Mouse (Mus musculus) G1E-ER4 (cell line): ENCODE measurements around the gene Heg1. TPM values are rescaled to one million over a fixed set of nuclear protein-coding genes. Genes with fewer than 3 reads are reported as not detected.

ENCODE experiments used
- GATA1 ChIP-seq: IDR thresholded peaks from one replicate; pipeline ENCODE4 v1.8.0; 2012; ENCODE audit warnings: low read length, inconsistent platforms
- polyA plus RNA-seq: library from polyadenylated mRNA; stranded (reverse); fragments of >175 nt; gene quantifications from 2 replicates; pipeline ENCODE4 v1.2.3, GENCODE M21; 2012

Gene Heg1
- polyA plus RNA-seq, 1 experiment: 2.7 TPM

DNA sequence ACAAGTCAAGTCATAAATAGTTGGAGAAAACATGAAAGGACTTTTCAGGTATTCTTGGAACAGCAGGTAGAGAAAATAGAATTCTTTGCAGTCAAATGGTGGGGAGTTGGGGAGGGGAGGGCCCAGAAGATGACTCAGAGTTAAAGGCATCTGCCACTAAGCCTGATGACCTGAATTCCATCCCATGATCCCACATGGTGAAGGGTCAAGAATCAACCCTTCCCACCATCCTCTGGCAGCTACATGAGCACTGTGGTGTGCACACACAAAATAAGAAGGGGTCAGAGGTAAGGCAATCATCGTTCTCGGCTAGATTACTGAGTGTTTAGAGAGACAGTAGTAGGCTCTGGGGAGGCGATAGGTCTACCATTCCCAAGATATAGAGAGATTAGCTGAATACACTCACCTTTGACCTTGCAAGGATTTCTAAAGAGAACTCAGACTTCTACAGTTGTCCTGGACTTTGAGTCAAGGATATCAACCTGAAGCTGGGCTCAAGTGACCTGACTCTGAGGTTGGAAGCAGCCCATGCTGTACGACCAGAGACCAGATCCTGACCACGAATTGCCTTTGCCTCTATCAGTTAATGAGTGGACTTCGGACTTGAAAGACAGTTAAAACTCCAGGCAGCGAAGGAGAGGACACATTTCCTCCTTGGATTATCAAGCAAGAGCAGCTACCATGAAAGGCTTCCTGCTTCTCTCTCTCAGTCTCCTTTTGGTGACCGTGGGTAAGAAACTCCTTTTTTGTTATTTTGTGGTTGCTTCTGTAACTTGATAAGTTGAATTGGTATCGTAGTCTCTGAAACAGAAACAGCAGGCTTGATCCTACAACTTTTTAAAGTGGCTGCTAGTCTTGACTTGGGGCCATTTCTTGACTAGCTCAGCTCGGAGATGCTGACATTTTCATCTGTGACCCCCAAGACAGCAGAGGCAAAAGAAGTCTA is 109.9 kb downstream of the Heg1 start, which contains the start of gene Muc13:
TSS of gene Muc13 (plus strand) at position 192 of the 946 bp plus-strand sequence.
- no peak for TF ChIP-seq GATA1

DNA sequence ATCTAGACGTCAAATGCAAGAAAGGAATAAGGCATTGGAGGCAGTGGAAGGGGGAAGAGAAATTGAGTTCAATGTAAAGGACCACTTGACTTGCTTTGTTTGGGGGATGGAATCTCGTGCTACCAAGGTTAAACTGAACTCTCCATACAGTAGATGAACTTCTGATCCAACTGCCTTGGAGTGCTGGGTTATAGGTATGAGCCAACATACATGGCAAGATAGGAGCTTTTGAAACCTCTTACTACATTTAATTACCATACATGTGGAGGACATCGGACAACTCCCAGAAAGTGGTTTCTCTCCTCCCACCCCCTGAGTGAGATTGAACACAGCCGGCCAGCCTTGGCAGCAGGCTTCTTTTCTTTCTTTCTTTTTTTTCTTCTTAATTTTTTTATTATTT is 110.9 kb downstream of the Heg1 start:
- TF ChIP-seq GATA1: no peak

DNA sequence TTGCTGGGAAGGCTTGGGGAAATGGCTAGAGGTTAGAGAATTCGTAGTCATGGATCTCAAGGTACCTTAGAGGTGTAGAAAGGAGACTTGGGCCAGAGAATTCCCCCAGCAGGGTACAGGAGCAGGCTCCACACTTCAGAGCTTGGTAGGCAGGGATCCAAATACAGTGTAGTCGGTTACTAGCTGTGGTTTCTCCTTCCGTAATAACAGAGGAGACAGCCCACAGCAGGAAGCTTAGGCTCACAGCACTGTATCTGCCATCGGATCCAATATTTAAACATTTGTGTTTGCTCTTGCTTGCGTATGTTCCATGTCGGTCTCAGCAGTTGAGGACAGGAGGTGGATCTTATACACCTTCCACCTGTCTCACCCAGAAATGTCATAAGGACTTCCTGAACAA is 111.7 kb downstream of the Heg1 start:
- TF ChIP-seq GATA1: no peak

DNA sequence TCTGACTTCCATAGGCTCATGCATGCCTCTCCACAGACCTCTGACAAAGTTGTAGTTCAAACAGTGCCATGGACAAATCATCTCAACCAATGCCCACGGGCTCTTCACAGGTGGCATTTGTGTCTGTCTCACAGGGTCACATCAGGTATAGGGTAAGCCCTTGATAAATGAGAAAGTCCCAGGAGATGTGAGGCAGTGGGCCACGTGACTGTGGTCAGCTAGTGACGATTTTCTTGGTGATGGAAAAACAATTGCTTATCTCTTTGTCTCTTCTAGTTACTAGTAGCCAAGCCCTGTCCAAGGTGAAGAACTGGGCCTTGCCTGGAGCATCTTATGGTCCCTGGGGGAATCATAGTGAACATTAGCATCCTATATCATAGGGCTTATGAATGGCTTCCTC is 112.6 kb downstream of the Heg1 start:
- TF ChIP-seq GATA1: no peak

DNA sequence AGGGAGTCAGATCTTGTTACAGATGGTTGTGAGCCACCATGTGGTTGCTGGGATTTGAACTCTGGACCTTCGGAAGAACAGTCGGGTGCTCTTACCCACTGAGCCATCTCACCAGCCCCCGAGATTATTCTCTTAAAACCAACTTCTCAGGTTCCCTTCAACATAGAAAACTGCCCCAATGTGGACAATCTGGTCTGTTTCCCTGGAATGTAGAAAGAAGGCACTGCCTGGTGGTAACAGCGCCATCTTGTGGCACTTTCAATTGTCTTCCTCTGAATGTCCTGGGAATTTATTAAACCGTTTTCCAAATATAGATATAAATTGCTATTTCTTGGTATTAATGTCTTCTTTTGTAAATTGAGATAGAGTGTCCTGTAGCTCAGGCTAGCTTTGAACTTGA is 113.7 kb downstream of the Heg1 start:
- TF ChIP-seq GATA1: no peak

DNA sequence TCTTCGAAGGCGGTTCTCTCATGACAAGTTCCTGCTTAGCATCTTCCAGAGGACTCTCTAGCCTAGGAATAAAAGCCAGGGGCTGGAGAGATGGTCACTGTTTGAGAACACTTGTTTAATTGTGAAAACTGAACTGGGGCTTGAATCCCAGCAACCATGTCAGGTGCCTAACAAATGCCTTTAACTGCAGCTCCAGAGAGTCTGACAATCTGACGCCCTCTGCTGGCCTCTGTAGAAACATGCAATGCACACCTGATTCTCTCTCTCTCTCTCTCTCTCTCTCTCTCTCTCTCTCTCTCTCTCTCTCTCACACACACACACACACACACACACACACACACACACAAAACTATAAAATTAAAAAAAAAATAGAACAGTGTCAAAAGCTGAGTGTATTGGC is 125.8 kb downstream of the Heg1 start:
- TF ChIP-seq GATA1: no peak

DNA sequence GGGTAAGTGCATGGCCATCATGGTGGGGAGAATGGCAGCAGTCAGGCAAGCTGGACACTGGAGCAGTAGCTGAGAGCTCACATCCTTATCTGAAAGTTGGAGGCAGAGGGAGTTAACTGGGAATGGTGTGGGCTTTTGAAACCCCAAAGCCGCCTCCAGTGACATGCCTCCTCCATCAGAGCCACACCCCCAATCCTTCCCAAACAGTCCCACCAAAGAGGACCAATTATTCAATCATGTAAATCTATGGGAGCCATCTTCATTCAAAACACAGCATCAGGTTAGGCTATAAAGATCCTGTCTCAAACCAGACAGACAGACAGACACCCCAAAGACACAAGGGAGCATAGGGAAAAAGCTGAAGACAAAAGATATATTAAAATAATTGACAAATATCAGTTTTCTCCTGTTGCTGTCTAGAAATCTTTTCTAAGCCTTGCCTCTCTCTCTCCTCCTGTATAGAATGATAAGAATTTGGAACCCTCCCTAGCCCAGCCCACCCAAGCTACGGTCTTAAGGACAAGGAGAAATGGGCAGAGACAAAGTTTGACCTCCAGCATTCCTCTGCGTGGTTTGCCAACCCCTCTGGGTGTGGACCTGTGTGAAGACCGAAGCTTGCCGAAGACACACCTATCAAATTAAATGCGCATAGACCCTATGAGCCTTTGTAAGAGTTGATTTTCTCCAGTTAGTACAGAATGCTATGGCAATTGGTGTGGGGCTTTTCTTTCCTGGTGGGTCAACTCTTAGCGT is 134.4 kb downstream of the Heg1 start:
- TF ChIP-seq GATA1: no peak

DNA sequence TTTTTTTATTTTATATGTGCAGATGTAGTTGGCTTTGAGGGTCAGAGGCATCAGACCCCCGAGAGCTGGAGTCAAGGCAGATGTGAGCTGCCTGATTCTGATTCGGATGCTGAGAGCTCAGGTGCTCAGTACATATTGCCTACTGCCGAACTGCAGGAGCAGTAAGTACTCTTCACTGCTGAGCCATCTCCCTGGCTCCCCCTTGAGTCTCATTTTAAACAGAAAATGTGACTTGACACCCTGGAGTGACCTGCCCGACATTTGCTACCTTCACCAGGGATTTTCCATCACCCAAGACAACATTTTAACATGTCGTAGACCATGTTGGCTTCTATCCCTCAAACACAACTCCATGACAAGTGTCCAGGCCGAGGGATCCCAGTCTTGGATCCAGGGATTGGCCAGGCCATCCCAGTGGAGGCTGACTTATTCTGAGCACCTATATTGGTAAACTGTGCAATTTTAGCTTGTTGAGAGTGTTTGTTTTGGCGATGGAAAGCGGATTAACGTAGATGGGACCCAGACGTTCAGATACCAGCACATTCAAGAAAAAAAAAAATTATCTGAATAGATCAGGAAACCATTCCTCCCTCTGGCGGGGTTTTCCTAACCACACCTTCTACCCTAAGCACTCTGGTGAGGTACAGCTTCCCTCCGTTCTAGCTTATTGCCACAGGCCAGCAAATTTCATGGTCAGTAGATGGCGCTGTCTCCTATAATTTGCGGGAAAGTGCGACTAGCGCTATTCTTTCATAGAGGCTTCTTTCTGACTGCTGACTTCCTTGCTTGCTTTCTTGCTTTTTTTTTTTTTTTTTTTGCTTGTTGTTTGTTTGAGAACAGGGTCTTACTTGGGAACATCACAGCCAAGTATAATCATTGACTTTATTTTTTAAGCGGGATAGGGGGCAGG is 136.4 kb downstream of the Heg1 start:
- TF ChIP-seq GATA1: no peak

Other genes starting within 250 kb of the Heg1 start
- not detected in 2 replicates for gene Slc12a8, start 167.0 kb upstream of the Heg1 start, polyA plus RNA-seq
- 0.10 and 0.13 TPM in 2 replicates for gene Muc13, start 109.7 kb downstream of the Heg1 start, polyA plus RNA-seq
- gene Itgb5, start 145.3 kb downstream of the Heg1 start, polyA plus RNA-seq: 0.27 and 0.57 TPM in 2 replicates